Mouse (Mus musculus): ENCODE measurements around the gene Actr1a.

The Actr1a gene

DNA sequence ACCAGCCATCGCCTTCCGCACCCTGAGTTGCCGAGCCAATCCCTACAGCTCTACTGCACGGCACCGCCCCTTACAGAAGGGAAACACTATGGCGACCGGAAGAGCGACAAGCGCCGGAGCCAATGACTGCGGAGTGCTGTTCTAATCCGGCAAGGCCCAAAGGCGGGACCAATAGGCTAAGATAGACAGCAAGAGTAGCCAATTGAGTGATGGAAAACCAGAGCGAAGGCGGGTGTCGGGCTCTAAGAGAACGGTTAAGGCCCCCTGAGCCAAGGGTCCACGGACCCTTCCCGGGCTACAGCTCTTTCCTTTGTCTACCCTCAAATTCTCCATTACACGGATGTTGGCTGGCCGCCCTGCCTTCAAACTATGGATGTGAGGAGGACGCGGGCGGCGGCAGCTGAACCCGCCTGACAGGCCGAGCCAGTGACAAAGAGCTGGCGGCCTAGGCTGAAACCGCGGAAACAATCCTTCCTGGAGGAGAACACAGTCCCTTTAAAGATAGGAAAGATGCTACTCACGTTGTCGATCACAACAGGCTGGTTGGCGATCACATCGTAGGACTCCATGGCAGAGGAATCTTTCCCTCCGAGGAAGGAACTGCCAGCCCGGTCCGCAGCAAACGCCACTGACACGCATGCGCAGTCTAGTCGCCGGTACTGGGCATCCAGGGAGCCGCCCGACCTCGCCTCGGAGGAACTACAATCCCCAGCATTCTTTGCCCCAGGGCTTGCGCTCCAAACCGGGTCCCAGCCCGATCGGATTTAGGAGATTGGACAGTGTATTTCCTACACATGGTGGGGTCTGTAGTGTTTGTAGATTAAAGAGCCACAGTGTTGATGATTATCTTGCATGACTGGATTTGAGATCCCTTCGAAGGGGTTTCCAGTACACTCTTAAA lies at the start of gene Actr1a:
Gene Actr1a, minus strand, starts transcription at position 640 of the 901 bp plus-strand sequence.
- DNase-seq (ENCODE audit: low spot score) = peak; percentile 99

DNA sequence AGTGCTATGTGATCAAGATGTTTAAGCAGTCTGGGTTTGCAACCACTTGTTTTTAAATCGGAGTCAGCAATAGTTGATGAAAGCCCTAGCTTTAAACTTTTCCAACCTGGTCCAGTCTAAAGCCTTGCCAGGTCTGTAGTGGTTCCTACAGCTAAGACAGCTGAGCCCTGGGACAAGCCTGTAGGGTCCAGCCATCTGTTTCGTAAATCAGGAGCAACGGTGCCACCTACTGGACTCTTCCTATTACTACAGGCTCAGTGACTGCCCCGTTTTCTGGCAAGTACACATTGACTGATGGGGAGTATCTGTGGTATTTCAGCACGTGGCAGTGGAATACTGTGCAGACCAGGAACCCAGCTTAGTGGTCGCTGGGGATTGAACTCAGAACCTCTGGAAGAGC lies 48.7 kb upstream of the Actr1a start:
- DNase-seq (ENCODE audit: low spot score) = peak; percentile 94

DNA sequence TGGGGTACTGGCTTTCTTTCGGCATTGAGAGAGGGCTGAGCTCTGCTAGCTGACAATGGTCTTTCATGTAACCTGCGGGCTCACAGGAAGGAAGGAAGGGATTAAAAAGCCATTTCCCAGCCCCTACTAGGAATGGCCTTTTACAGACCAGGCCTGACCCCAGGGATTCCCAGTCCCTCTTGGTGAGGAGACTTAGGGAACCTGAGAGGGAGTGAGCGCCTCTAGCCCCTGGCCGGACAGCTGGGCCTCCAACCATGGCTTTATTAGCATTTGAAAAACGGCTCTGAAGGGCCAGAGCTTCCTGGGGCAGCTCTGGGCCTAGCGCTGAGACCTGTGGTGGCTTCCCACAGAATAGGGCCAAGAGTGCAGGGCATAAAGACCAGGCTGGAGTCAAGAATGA lies 48.0 kb upstream of the Actr1a start:
- peak; percentile 52 for DNase-seq (ENCODE audit: low spot score)

DNA sequence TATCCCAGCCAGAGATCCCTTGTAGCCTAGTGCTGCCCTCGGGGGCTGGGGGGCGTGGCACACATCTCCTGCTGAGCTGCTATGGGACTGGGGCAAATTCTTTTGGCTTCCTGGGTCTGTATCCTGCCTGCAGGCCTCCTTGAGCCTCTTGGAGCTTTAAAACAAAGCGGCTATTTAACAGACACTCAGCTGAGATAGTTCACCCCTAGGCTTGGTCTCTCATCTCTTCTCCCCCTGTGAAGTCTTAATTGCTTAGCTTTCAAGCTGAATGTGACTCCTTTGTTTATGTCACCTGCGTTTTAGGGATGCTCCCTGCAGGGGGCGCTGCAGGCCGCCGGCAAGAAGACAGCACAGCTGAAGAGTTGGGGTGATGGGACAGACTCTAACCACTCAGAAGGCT lies 39.9 kb upstream of the Actr1a start:
- DNase-seq (ENCODE audit: low spot score) = no peak

DNA sequence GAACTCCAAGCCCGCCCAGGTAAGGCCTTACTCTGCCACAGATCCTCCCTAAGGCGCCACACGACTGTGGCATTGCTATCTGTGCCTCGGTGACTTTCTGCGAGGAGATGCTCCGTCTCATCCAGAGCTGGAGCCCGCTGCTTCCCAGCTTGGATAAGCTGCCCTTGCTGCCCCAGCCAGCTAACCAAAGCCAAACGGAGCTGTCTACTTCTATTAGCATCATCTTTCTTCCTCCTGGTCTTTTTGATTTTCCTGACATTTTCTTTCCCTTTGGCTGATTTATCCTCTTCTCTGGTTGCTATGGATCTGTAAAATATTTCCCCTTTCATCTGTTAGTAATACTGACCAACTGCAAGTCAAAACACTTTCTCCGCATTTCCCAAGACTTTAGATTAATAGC lies 39.0 kb upstream of the Actr1a start:
- no peak for DNase-seq (ENCODE audit: low spot score)

DNA sequence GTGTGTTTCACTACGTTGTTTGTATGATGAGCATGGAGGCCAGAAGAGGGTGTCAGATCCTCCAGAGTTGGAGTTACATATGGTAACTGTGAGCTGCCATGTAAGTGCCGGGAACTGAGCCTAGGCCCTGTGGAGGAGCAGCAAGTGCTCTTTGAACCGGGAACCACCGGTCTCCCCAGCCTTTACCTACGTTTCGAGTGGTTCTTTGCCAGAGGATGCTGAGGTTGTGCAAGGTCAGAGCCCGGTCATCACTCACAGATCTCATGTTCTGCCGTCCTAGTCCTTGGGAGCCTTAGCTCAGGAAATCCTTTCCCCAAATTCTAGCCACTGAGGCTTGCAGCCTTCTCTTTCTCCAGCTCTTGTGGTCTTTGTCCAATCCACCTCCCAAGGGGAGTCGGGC lies 38.6 kb upstream of the Actr1a start:
- no peak for DNase-seq (ENCODE audit: low spot score)

DNA sequence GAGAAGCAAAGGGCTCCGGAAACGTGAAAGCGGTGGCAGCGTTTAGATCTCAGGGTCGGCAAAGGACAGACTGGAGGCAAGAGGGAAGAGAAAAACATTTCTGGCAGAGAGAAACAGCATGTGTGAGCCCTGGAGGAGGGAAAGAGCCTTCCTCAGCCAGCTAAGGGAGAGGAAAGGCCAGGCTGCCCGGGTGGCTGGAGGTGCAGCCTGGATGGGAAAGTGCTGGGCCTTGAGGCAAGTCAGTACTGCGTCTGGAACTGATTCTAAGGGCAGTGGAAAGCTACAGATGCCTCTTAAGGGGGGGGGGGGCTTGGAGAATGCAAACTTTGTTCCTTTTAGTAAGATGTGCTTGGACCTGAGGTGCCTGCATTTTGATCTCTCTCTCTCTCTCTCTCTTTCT lies 38.2 kb upstream of the Actr1a start:
- DNase-seq (ENCODE audit: low spot score) = no peak

DNA sequence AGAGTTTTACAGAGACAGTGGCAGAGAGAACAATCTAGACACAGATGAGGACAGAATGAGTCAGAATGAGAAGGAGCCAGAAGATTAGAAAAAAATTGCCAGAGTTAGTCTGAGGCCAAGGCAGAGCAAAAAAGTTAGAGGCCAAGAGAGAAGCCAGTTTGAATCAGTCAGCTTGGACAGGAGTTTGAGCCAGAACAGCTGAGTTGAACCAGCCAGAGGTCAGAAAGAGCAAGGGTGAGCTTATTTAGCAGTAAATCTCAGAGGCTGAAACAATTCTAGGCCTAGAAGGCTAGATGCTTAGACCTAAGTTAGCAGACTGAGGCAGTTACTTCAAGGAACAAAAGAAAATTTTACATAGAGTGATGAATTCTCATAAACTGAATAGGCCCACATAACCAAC lies 33.7 kb upstream of the Actr1a start:
- no peak for DNase-seq (ENCODE audit: low spot score)

DNA sequence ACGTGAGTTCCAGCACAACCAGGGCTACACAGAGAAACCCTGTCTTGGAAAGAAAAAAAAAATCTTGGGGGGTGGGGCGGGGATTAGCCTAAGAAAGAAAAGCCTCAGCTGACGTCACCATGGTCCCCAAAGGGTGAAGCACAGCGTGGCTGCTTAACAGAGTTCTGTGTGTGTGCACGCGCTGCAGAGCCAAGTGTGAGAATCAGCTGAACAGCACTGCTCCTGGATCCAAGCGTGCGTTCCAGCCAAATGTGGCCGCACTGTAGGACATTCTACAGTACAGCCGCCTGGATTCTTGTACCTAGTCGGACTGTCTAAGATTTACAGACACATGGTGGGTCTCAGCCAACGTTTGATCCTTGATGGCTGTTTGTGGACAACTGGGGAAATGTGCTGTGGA lies 30.9 kb upstream of the Actr1a start:
- no peak for DNase-seq (ENCODE audit: low spot score)

DNA sequence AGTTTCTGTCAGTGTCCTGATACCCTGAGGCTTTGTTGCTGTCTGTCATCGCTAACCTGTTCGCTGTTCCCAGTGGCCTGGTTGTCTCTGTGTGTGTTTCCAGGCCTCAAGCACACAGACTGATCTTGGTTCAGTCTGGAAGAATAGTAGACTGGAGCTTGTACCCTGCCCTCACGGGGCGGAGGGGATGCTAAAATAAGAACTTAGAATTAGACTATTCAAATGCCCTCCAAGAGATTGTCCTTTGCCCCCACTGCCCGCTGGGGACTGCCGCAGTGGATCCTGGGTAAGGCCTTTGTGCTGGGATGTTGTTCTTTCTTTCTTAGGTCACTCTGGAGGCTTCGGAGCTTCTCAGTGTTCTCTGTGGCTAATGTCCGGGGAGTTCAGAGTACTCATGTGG lies 29.7 kb upstream of the Actr1a start:
- DNase-seq (ENCODE audit: low spot score) = no peak

DNA sequence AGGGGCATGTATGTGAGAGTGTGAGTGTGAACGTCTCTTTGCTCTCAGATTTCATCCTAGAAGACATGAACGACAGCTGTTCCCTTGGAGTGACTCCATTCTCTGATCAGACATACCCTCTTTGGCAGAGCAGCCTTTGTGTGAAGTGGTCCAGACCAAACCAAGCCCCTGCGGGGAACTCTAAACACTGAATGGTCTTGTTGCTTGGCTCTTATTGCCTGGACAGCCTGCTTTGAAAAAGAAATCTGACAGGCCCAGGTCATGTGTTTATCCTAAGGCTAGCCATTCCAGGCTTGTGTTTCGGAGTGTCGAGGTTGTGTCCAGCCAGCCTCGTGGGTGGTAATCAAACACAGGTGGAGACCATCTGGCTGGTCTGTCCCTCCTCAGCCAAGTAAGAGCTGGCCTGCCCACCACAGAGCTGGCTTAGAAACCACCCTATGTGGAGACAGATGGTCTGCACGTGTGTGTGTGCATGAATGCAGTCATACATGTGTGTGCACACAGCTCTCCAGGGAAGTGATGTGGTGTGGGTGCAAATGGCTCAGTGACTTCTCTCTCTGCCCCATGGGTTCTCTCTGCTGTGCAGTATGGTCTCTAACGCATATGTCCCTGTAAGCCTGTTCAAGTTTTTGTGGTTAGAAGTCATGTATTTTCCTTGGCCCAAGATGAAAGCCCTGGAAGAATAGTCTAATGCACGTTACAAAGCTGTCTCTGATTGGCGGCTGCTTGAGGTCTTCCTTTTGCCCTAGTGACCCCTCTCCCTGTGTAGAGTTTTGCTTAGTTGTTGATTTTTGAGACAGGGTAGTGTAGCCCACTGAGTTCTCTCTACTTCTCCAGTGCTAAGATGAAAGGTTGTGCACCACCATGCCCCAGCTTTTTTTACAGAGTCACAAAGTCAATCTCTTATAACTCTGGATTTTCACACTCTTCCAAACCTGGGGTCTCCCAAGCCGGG lies 27.1 kb upstream of the Actr1a start:
- peak; percentile 85 for DNase-seq (ENCODE audit: low spot score)

DNA sequence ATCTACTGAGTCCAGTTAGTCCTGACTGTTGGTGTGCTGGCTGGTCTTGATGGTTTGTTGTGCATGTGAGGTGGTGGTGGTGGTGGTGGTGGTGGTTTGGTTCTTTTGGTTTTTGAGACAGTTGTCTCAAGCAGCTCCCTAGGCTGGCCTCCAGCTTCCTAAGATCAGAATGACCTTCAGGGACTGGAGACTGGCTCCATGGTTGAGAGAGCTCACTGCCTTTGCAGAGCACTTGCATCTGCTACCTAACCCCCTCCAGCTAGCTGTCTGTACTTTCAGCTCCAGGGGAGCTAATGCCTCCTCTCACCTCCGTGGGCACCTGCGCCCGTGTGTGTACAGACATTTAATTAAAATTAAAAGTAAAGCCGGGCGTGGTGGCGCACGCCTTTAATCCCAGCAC lies 24.9 kb upstream of the Actr1a start:
- no peak for DNase-seq (ENCODE audit: low spot score)

DNA sequence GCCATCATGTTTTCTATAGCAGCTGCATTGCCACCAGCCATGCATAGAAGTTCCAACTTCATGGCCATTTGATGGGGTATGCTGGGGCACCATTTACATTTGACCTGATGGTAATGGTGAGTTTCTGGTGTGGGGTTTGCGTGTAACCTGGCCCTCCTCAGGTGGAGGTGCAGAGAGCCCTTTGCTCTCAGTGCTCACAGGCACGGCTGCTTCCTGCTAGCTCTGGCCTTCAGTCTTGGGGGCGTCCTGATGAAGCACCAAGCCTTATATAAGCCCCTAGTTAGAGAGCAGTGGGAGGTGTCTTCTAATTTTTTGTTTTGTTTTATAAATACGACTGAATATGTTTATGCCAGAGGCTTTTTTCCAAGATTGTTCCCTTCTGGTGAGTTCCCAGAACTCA lies 22.5 kb upstream of the Actr1a start:
- DNase-seq (ENCODE audit: low spot score) = no peak

DNA sequence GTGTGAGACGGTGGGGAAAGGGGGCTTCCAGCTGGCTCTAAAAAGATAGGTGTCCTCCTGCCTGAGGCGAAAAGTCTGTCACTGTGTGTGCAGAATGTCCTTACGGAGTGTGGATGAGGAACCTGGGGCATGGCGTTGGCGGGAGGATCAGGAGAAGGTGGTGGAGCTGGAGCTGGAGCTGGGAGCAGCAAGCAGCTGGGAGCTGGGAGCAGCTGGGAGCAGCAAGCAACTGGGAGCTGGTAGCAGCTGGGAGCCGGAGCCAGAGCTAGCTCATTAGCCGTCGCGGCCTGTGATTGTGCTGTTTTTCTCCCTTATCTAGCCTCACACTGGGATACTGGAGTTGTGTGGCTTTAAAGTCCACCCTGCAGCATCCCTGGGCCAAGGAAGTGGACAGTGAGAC lies 20.7 kb upstream of the Actr1a start:
- no peak for DNase-seq (ENCODE audit: low spot score)

DNA sequence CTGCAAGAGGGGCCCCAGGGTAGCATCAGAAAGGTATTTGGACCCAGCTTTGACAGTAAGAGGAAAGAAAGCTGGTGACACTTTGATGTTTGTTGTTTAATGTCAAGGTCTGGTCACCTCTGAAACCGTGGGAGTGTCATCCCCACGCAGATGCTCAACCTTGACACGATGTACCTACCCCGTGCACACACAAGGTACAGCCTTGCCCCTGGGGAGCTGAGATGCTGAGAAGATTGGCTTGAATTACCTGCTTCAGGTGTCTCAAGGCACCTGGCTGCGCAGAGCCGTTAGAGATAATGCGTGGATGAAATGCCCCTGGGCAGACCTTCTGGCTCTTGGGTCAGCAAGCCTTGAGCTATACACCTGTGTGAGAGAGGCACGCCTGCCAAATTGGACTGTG lies 18.9 kb upstream of the Actr1a start:
- no peak for DNase-seq (ENCODE audit: low spot score)

DNA sequence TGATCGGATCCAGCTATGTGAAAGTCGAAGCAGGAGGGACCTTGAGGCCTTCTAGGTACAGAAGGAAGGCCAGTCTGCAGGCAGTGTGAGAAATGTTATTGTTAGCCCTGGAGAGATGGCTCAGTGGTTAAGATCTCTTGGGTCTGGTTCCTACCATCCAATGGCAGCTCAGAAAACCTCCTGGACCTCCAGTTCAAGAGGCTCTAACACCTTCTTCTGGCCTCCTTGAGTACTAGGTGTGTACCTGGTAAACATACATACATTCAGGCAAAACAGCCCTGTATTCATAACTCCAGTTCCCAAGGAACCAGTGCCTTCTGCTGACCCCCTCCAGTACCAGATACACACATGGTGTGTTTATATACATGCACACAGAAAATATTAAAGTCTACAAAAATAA lies 18.4 kb upstream of the Actr1a start:
- no peak for DNase-seq (ENCODE audit: low spot score)

DNA sequence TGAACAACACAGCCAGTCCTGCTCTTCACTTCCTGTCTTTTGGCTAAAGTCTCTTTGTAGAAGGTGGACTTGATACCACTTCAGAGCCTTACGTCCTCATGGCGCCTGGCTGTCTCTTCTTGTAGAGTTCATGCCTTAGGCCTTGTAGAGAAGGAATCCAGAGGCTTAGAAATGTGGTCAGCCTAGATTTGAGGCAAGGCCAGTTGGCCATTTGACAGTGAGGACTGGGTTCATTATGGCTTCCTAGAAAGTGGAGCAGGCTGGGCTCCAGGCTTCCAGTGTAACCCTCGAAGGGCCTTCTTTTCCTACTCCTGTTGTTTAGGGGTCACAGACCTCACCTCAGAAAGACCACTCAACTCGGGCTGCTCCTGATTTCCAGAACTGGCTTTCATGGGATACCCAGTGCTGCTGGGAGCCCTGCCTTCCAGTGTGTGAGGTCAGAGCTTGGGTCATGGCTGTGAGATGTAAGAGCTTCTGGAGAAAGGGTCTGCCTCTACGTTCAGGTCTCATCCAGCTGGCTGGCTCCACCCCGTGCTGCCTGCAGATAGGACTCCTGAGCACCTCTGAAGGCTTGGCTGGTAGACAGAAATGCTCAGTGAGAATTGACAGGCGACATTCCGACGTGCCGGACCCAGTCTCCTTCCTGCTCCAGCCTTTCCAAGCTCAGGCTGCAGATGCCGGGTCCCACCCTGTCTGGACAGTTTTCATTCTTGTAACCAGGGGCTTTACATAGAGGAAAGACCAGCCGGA lies 16.7 kb upstream of the Actr1a start:
- DNase-seq (ENCODE audit: low spot score) = no peak

DNA sequence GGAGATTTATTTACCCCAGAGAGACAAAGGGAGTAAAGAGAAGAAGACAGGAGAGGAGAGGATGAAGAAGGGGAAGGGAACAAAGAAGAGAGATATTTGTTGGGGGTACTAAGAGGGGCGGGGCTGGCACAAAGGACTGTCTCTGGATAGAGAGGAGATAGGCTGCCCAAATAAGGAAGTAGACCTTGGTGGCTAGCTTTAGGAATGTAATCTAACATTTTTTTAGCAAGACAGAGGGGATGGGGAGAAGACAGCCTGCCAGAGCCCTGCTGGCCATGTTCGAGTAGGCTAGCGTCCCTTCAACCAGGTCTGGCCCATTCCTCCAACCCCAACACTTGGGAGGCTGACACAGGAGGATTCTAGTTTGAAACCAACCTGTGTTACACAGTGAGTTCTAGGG lies 14.0 kb upstream of the Actr1a start:
- DNase-seq (ENCODE audit: low spot score) = no peak

DNA sequence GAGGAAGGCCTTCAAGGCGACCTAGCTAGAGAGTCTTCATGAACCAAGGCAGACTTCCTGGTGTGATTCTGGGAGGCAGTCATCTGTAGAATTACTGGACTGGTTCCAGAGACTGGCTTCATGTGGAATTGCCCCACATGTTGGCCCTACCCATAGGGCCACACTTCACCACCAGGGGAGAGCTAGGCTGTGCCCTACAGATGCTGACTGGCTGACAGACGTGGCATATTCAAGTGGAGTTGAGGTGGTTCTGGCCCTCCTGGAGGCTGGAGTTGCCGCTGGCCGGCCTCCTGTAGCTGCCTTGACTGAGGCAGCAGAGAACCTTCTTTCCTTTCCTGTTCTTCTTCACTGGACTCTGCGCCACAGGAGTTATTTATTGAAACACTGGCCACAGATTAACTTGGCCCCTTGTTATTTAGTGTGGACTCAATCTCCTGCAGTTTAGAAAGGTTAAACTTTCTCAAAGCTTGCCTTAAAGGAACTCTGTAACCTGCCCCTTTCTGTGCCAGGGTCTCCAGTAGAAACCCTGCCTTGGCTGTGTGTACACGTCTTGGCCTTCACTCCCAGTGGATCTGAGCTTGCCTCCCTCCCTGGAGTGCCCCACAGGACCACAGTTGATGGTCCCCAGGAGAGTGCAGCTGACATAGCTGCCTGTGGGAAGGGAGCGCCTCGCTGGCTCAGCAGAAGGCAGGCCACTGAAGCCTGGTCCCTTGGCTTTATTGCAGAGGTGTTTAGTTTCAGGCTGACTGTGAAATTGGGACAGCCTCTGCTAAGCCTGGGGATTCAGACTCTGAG lies 11.2 kb upstream of the Actr1a start:
- no peak for DNase-seq (ENCODE audit: low spot score)

DNA sequence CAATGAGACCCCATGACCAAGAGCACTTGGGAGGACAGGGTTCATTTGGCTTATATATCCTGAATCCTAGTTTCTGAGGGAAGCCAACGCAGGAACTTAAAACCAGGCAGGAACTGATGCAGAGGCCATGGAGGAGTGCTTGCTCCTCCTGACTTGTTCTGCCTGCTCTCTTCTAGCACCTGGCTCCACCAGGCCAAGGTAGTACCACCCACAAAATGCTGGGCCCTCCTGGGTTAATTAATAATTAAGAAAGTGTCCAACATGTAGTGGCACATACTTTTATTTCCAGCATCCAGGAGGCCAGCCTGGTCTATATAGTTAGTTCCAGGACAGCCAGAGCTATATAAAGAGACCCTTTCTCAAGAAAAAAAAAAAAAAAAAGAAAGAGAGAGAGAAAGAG lies 8.5 kb upstream of the Actr1a start:
- no peak for DNase-seq (ENCODE audit: low spot score)

DNA sequence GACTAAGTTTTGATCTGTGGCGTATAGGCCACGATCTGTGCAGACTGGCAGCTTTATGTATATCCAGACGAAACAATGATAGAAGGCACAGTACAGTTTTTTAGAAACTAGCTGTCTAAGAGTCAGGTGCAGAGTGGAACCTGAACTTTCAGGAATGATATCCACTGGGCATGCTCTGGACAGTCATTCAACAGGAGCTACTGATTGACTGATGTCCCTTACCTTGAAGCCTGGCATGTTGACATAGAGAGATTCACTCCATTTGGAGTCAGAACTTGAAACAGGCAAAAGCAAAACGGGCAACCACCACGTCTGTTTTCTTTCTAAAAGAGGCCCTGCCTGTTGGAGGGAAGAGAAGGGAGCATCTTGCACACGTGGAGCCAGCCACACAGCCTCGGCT lies 5.0 kb upstream of the Actr1a start:
- no peak for DNase-seq (ENCODE audit: low spot score)

DNA sequence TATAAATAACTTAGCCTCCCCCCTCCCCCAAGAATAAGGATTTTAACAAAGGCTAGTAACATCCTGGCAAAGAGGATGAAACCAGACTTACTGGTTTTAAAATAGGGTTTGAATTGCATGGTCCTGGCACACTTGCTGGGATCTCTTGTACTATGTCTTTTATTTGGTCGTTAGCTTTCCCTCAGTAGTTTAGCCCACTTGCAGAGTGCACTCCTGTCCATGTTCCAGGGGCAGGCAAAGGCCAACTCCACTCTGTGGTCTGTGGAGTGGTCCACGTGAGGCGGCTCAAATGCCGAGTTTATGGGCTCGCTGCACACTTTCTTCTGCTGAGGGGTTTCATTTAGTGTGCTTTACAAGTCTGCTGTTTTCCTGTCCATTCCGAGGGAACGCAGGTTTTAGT lies 4.3 kb upstream of the Actr1a start:
- DNase-seq (ENCODE audit: low spot score) = no peak

All from embryo, embryonic 10 days (tissue).